Mouse (Mus musculus): ENCODE results near the gene Ss18l1. TPM values are rescaled to one million over a fixed set of nuclear protein-coding genes. Genes with fewer than 3 reads are reported as not detected.

The Ss18l1 gene
- total and polyA plus RNA-seq, 3 experiments: 3.1 to 4.3 TPM; not detected in 1

- Histone ChIP-seq H3K4me3 (ENCODE audit: control insufficient read depth in 1 of 2, insufficient read depth in 1 of 2, low read depth in 2 of 2, low read length in 2 of 2) (no peak overlapping the region), H3K9me3 (replicated peaks; ENCODE audit: insufficient read depth, low read length) (no peaks in the 10 kb centered on the region), H3K4me1 (ENCODE audit: control insufficient read depth in 1 of 2, insufficient read depth in 2 of 2, low read length in 2 of 2) (peaks cover 3 to 16% of the 10 kb centered on the region in 2 experiments), H3K36me3 (ENCODE audit: control insufficient read depth in 1 of 2, insufficient read depth in 2 of 2, low read length in 2 of 2) (peaks cover 0 to 13% of the 10 kb centered on the region in 2 experiments; a peak in 1 of 4 replicates), H3K9ac (ENCODE audit: control insufficient read depth, low read depth, low read length, poor library complexity, severe bottlenecking) (no peak overlapping the region), H3K27ac (ENCODE audit: control insufficient read depth, low read depth, low read length) (no peak overlapping the region), H3K79me2 (ENCODE audit: control insufficient read depth, insufficient read depth, low read length, poor library complexity) (peaks cover 28% of the 10 kb centered on the region), H3K27me3 (ENCODE audit: control insufficient read depth in 1 of 2, insufficient read depth in 2 of 2, low read length in 2 of 2) (peaks cover 6 to 10% of the 10 kb centered on the region in 2 experiments)
- DNase-seq (ENCODE audit: low read depth, low spot score): no peak
- TF ChIP-seq TAL1 (IDR thresholded peaks at IDR 0.05; ENCODE audit: low read length) (no peak), SIN3A (IDR thresholded peaks at IDR 0.05; ENCODE audit: low read length) (no peak), MAFK (IDR thresholded peaks at IDR 0.05; ENCODE audit: borderline replicate concordance, low read depth, low read length) (no peak), NRF1 (IDR thresholded peaks at IDR 0.05; ENCODE audit: insufficient read depth, low read depth, low read length, poor library complexity, severe bottlenecking) (no peak), NELFE (IDR thresholded peaks at IDR 0.05; ENCODE audit: low read depth, low read length) (no peak), CTCF (IDR thresholded peaks at IDR 0.05 in 2 of 3, conservative IDR thresholded peaks at IDR 0.05 in 1 of 3; ENCODE audit: control insufficient read depth in 1 of 3, insufficient read depth in 1 of 3, low read depth in 2 of 3, low read length in 3 of 3, poor library complexity in 1 of 3, severe bottlenecking in 1 of 3) (no peak), ETS1 (IDR thresholded peaks at IDR 0.05; ENCODE audit: low read depth, low read length) (no peak), MYB (IDR thresholded peaks at IDR 0.05; ENCODE audit: low read depth, low read length) (no peak), EP300 (IDR thresholded peaks at IDR 0.05; ENCODE audit: low read depth in 1 of 2, low read length in 2 of 2) (no peak), USF2 (IDR thresholded peaks at IDR 0.05; ENCODE audit: borderline replicate concordance in 1 of 2, insufficient read depth in 1 of 2, low read depth in 1 of 2, low read length in 2 of 2) (no peak), CHD2 (IDR thresholded peaks at IDR 0.05; ENCODE audit: low read length) (no peak), GABPA (IDR thresholded peaks at IDR 0.05; ENCODE audit: low read depth, low read length) (no peak)
These were observed 19.6 kb upstream of the Ss18l1 start for GRCm38 (mm10) chr2:180022751-180023150.

GRCm38 (mm10) chr2:180024401-180025098 lies 17.8 kb upstream of the Ss18l1 start, which contains the start of gene Lsm14b:
Lsm14b (plus strand) TSS chr2:180024987.
- Histone ChIP-seq H3K79me2 (ENCODE audit: control insufficient read depth, insufficient read depth, low read length, poor library complexity) (peaks cover 32% of the 10 kb centered on the region), H3K4me1 (ENCODE audit: control insufficient read depth in 1 of 2, insufficient read depth in 2 of 2, low read length in 2 of 2) (peaks cover 3 to 16% of the 10 kb centered on the region in 2 experiments), H3K36me3 (ENCODE audit: control insufficient read depth in 1 of 2, insufficient read depth in 2 of 2, low read length in 2 of 2) (peaks cover 3 to 13% of the 10 kb centered on the region in 2 experiments; a peak in 2 of 4 replicates), H3K9me3 (replicated peaks; ENCODE audit: insufficient read depth, low read length) (no peaks in the 10 kb centered on the region), H3K9ac (ENCODE audit: control insufficient read depth, low read depth, low read length, poor library complexity, severe bottlenecking) (peak within 1 kb of the TSS; percentile 79), H3K27ac (ENCODE audit: control insufficient read depth, low read depth, low read length) (peak within 1 kb of the TSS; percentile 55), H3K4me3 (ENCODE audit: control insufficient read depth in 1 of 2, insufficient read depth in 1 of 2, low read depth in 2 of 2, low read length in 2 of 2) (peak within 1 kb of the TSS; percentile 80 to 88), H3K27me3 (ENCODE audit: control insufficient read depth in 1 of 2, insufficient read depth in 2 of 2, low read length in 2 of 2) (peaks cover 2 to 9% of the 10 kb centered on the region in 2 experiments; a peak in 3 of 4 replicates)
- DNase-seq (ENCODE audit: low read depth, low spot score): peak; percentile 98
- TF ChIP-seq USF1 (IDR thresholded peaks at IDR 0.05; ENCODE audit: low read depth, low read length): no peak
- TF ChIP-seq RAD21 (IDR thresholded peaks at IDR 0.05; ENCODE audit: low read depth, low read length): no peak
- TF ChIP-seq NRF1 (IDR thresholded peaks at IDR 0.05; ENCODE audit: insufficient read depth, low read depth, low read length, poor library complexity, severe bottlenecking): peak; percentile 90
- TF ChIP-seq ETS1 (IDR thresholded peaks at IDR 0.05; ENCODE audit: low read depth, low read length): peak; percentile 53; the same call in 1 of the 2 replicates
- TF ChIP-seq EP300 (IDR thresholded peaks at IDR 0.05; ENCODE audit: low read depth in 1 of 2, low read length in 2 of 2): no peak
- TF ChIP-seq MYC (IDR thresholded peaks at IDR 0.05; ENCODE audit: low read depth, low read length): no peak
- TF ChIP-seq ELF1 (IDR thresholded peaks at IDR 0.05; ENCODE audit: low read depth, low read length): peak; percentile 66
- no peak for TF ChIP-seq UBTF (IDR thresholded peaks at IDR 0.05; ENCODE audit: borderline replicate concordance, insufficient read depth, low read depth, low read length)
- TF ChIP-seq GATA1 (IDR thresholded peaks at IDR 0.05; ENCODE audit: low read depth, low read length): no peak
- no peak for TF ChIP-seq GABPA (IDR thresholded peaks at IDR 0.05; ENCODE audit: low read depth, low read length)
- TF ChIP-seq ZMIZ1 (IDR thresholded peaks at IDR 0.05; ENCODE audit: low read depth, low read length): 0 out of 2 replicates have a peak, but pooled peaks have one; percentile 62
- no peak for TF ChIP-seq MAFK (IDR thresholded peaks at IDR 0.05; ENCODE audit: borderline replicate concordance, low read depth, low read length)
- TF ChIP-seq TBP (IDR thresholded peaks at IDR 0.05; ENCODE audit: low read depth, low read length): peak; percentile 52; the same call in 1 of the 2 replicates
- peak; percentile 27; the same call in 1 of the 2 replicates for TF ChIP-seq MAZ (IDR thresholded peaks at IDR 0.05; ENCODE audit: low read depth, low read length)
- TF ChIP-seq MEF2A (IDR thresholded peaks at IDR 0.05; ENCODE audit: extremely low read depth, insufficient replicate concordance, low read depth, low read length, poor library complexity, severe bottlenecking): no peak
- no peak for TF ChIP-seq TAL1 (IDR thresholded peaks at IDR 0.05; ENCODE audit: low read length)
- TF ChIP-seq SMC3 (IDR thresholded peaks at IDR 0.05; ENCODE audit: low read depth, low read length): no peak
- peak; percentile 78 for TF ChIP-seq HCFC1 (IDR thresholded peaks at IDR 0.05; ENCODE audit: low read depth, low read length)
- no peak for TF ChIP-seq JUND (IDR thresholded peaks at IDR 0.05; ENCODE audit: low read depth, low read length)
- no peak for TF ChIP-seq ZNF384 (IDR thresholded peaks at IDR 0.05; ENCODE audit: low read depth, low read length)
- peak; percentile 71 for TF ChIP-seq MXI1 (IDR thresholded peaks at IDR 0.05; ENCODE audit: low read depth, low read length)
- TF ChIP-seq E2F4 (IDR thresholded peaks at IDR 0.05; ENCODE audit: borderline replicate concordance, low read depth, low read length): no peak; the same call in 1 of the 2 replicates
- no peak for TF ChIP-seq MYB (IDR thresholded peaks at IDR 0.05; ENCODE audit: low read depth, low read length)

Data from MEL (cell line).